Mouse (Mus musculus): ENCODE measurements at regions not wholly inside any gene's neighbourhood (a gene's known extent, or its start where the extent isn't known, plus 50 kb on each side); places are given as distances from the start of the nearest gene placed in this dataset.
A peak's percentile ranks its signal among the peaks of the same experiment; 100 is the strongest.

DNA sequence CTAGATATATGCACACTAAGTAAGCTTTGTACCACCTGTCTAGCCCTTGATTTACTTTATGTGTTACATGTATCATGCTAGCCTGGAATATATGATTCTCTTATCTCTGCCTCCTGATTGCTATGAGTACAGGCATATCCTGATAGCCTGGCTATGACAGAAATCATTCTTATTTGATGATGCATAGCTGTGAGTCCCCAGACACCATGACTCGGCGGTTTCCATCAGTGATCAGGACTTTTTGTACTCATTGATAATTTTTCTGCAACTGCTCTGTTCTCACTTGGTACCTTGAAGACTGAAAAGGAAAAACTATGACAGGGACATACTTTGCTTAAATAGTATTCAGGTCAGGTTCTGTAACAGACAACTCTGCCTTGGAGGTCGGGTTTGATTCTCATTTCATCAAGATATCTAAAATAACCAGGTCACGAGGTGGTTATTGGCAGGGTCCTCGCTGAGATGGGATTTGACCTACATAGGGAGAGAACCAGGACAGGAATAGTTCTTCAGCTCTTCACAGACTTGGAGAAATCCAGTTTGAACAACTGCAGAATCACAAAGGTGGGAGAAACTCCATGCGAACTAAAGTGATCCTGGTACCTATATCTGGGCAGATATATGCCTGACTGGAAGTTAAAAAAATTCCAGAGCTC is 320.2 kb upstream of the Ubash3b start:
- TF ChIP-seq CTCF (IDR thresholded peaks at IDR 0.05; ENCODE audit: insufficient read depth, low read depth, low read length): no peak
- no peak for TF ChIP-seq POLR2A (IDR thresholded peaks at IDR 0.05; ENCODE audit: insufficient read depth, low read depth, low read length)
- Histone ChIP-seq H3K4me3 (ENCODE audit: insufficient read depth, low read depth, low read length) (no peak overlapping the region), H3K4me1 (ENCODE audit: control insufficient read depth, insufficient read depth, low read length) (no peaks in the 10 kb centered on the region), H3K27ac (ENCODE audit: insufficient read depth, low read depth, low read length) (no peak overlapping the region)
- 88% methylated on average over 6 of the region's 6 CpGs for whole genome bisulfite sequencing

DNA sequence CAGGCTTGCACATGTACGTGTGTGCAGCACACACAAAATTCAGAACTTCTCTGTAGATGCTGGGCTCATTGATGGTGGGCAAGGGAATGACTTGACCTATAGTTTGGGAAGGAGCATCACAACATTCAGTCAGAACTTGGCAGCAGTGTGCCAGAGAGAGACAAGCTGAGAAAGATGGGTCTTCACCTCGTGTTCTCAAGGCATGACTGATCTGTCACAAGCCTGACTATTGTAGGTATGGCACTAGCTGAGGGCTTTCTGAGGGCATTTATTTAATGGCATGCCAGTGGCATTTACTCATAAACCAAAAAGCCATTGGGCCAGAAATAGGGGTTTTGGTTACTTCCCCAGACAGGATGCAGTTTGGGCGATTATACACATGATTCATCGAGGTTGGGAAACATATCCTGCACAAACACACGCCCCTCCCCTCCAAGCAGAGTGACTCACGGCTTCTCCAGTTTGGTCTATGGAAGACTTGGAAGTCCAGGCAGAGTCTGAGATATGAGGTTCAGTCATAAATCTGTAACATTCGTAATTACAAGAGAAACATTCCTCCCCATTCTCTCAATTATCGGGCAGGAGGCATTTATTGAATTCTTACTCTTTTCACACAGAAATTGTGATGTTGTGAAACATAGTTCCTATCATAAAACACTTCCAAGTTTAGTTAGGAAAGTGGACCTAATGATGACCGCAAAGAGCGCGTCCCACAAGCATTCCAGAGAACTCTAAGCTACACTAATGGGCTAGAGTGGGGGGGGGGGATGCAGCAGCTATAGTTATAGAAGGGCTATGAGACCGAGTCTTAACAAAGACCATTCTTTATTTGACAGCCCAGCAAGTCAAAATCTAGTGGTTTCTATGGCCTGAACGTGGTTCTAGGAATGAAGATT is 318.6 kb upstream of the Ubash3b start:
- Histone ChIP-seq H3K4me3 (ENCODE audit: insufficient read depth, low read depth, low read length) (no peak overlapping the region), H3K4me1 (ENCODE audit: control insufficient read depth, insufficient read depth, low read length) (no peaks in the 10 kb centered on the region), H3K27ac (ENCODE audit: insufficient read depth, low read depth, low read length) (no peak overlapping the region)
- WGBS: 81% methylated on average over 13 of the region's 13 CpGs
- TF ChIP-seq CTCF (IDR thresholded peaks at IDR 0.05; ENCODE audit: insufficient read depth, low read depth, low read length) (no peak), POLR2A (IDR thresholded peaks at IDR 0.05; ENCODE audit: insufficient read depth, low read depth, low read length) (no peak)

DNA sequence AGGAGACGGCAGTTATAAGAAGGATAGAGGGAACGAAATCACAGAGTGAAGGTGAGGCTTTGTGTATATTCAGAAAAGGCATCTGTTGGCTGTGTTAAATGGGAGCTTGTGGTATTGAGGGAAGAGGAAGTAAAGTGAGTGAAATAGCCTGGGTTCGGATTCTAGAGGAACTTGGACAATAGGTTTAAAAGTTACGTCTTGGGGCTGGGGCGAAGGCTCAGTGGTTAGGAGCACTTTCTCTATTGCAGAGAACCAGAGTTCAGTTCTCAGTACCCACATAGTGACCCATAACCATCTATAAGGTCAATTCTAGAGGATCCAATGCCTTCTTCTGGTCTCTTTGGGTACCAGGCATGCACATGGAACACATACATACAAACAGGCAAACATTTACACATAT is 317.6 kb upstream of the Ubash3b start:
- H3K27ac ChIP-seq (ENCODE audit: insufficient read depth, low read depth, low read length): no peak overlapping the region
- H3K4me3 ChIP-seq (ENCODE audit: insufficient read depth, low read depth, low read length): no peak overlapping the region
- 98% methylated on average over 5 of the region's 5 CpGs for WGBS
- H3K4me1 ChIP-seq (ENCODE audit: control insufficient read depth, insufficient read depth, low read length): peaks cover 5% of the 10 kb centered on the region
- no peak for TF ChIP-seq POLR2A (IDR thresholded peaks at IDR 0.05; ENCODE audit: insufficient read depth, low read depth, low read length)
- no peak for TF ChIP-seq CTCF (IDR thresholded peaks at IDR 0.05; ENCODE audit: insufficient read depth, low read depth, low read length)

DNA sequence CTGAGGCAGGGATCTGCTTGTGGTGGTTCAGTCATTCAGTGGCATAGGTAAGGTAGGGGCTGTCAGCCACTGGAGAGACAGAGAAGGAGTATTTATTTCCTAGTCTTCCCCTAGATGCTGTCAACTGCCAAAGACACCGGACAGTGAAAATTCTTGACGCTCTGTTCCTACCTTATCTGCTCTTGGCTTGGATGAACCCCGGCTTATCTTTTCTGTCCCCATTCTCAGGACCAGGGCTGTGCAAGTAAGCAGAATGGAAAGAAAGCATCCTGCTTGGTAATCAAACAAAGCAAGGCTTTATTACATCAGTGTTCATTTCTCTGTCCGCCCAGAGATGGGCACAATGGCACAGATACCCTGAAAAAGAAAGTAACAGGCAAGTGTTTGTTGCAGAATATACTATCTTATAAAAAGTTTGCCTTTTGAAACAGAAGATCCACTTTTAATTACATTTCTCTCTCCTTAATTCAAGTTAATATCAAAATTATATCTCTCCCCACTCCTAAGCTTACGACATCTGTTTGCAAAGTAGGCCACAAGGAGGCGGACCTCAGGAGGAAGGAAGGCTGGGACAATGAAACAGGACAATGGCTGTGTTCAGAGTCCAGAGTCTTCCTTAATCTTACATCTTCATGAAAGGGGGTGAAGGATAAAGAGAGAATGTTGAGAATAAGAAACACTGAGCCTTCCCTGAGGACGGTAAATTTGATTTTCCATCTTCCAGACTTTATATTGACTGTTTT is 316.8 kb upstream of the Ubash3b start:
- no peak overlapping the region for H3K4me3 ChIP-seq (ENCODE audit: insufficient read depth, low read depth, low read length)
- peaks cover 5% of the 10 kb centered on the region for H3K4me1 ChIP-seq (ENCODE audit: control insufficient read depth, insufficient read depth, low read length)
- WGBS: 88% methylated on average over 7 of the region's 7 CpGs
- TF ChIP-seq CTCF (IDR thresholded peaks at IDR 0.05; ENCODE audit: insufficient read depth, low read depth, low read length) (no peak), POLR2A (IDR thresholded peaks at IDR 0.05; ENCODE audit: insufficient read depth, low read depth, low read length) (no peak)
- H3K27ac ChIP-seq (ENCODE audit: insufficient read depth, low read depth, low read length): no peak overlapping the region

DNA sequence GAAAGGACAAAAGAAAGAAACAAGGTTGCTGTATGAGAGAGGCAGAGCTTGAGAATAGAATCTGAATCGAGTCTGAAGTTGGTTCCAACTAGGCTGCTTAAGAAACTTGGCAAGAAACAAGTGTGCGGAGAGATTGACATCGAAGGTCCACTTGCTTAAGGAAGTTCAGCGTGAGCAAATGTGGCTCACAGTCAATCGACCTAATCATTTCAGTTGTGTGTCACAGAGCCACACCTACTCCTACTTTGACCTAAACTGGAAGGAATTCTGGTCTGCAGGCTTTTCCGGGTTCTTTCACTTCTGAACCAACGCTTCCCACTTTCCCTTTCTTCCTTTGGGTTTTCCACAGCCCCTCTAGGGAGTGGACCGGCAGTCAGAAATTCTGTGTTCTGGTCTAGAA is 313.8 kb upstream of the Ubash3b start:
- H3K4me1 ChIP-seq (ENCODE audit: control insufficient read depth, insufficient read depth, low read length): peaks cover 5% of the 10 kb centered on the region
- no peak for TF ChIP-seq POLR2A (IDR thresholded peaks at IDR 0.05; ENCODE audit: insufficient read depth, low read depth, low read length)
- no peak for TF ChIP-seq CTCF (IDR thresholded peaks at IDR 0.05; ENCODE audit: insufficient read depth, low read depth, low read length)
- H3K27ac ChIP-seq (ENCODE audit: insufficient read depth, low read depth, low read length): peak overlapping the region; percentile 78
- H3K4me3 ChIP-seq (ENCODE audit: insufficient read depth, low read depth, low read length): 0 out of 2 replicates have a peak overlapping the region, but pooled peaks have one; percentile 8
- WGBS: 20% methylated on average over 8 of the region's 8 CpGs

DNA sequence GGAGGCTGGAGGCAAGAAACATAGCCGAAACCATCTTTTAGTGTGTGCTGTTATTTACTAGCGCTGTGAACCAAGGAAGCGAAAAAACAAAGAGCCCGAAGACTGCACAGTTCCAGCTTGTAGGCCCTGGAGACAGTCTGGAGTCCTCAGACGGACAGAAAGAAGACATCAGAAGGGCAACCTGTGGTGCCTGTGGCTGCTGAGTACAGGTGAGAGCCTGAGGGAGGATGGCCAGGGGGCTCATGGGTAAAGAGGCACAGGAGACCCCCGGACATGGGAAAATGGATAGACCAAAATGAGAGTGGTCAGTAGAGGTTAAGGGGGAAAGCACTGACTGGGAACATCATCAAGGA is 313.4 kb upstream of the Ubash3b start:
- no peak for TF ChIP-seq CTCF (IDR thresholded peaks at IDR 0.05; ENCODE audit: insufficient read depth, low read depth, low read length)
- TF ChIP-seq POLR2A (IDR thresholded peaks at IDR 0.05; ENCODE audit: insufficient read depth, low read depth, low read length): no peak
- peaks cover 5% of the 10 kb centered on the region for H3K4me1 ChIP-seq (ENCODE audit: control insufficient read depth, insufficient read depth, low read length)
- H3K27ac ChIP-seq (ENCODE audit: insufficient read depth, low read depth, low read length): peak overlapping the region; percentile 78
- 26% methylated on average over 6 of the region's 6 CpGs for WGBS
- H3K4me3 ChIP-seq (ENCODE audit: insufficient read depth, low read depth, low read length): peak overlapping the region; percentile 8; the same call in 1 of the 2 replicates

DNA sequence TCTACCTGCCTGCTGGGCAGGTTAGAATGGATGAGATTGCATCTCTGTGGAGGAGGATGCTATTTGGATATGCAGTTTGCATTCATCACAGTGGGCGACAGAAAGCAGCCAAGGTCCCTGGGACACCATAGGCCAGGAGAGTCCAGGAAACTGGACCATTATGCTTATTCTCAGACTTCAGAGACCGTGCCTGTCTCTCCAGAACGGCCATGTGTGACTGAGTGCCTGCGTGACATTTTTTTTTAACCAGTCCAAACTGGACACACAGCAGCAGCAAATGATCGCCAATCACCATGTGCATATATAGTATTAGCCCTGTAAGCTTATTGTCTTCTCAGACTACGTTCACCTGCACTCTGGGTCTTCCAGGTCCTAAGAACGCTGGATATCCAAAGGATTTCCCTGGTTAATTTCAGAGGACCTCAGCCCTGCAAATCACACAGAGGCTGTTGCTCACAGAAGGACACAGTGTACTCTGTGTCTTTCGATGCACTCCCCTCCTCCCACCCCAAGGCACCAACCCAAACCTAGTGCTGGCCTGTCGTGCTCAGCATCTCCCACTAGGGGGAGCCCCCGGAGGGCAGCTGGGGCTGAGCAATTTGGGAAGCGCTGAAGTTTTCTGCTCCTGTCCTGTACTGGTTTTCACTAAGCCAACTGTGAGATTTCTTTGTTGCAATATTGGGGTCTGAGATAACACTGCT is 312.9 kb upstream of the Ubash3b start:
- WGBS: 29% methylated on average over 11 of the region's 11 CpGs
- H3K27ac ChIP-seq (ENCODE audit: insufficient read depth, low read depth, low read length): peak overlapping the region; percentile 78
- no peak overlapping the region for H3K4me3 ChIP-seq (ENCODE audit: insufficient read depth, low read depth, low read length)
- H3K4me1 ChIP-seq (ENCODE audit: control insufficient read depth, insufficient read depth, low read length): peaks cover 5% of the 10 kb centered on the region
- TF ChIP-seq CTCF (IDR thresholded peaks at IDR 0.05; ENCODE audit: insufficient read depth, low read depth, low read length) (peak; percentile 95; the same call in 1 of the 2 replicates), POLR2A (IDR thresholded peaks at IDR 0.05; ENCODE audit: insufficient read depth, low read depth, low read length) (no peak)

DNA sequence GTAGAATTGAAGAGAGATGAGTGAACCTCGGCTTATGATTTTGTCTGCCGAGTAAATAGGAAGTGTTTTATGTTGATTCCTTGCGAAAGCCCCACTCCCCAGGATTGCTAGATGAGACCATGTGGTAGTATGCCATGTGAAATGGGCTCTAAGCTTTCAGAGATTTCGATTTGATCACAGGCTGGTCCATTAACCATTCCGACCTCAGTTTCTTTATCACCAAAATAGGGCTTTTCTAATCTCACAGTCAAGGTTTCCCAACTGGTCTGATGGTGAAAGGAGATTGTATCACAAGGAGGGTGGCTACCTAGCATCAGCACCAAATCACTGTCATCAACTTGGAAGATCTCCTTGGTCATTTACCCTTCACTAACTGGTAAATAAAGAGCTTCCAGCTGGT is 312.0 kb upstream of the Ubash3b start:
- H3K4me1 ChIP-seq (ENCODE audit: control insufficient read depth, insufficient read depth, low read length): peaks cover 5% of the 10 kb centered on the region
- 87% methylated on average over 5 of the region's 5 CpGs for WGBS
- H3K27ac ChIP-seq (ENCODE audit: insufficient read depth, low read depth, low read length): no peak overlapping the region
- H3K4me3 ChIP-seq (ENCODE audit: insufficient read depth, low read depth, low read length): no peak overlapping the region
- no peak for TF ChIP-seq CTCF (IDR thresholded peaks at IDR 0.05; ENCODE audit: insufficient read depth, low read depth, low read length)
- no peak for TF ChIP-seq POLR2A (IDR thresholded peaks at IDR 0.05; ENCODE audit: insufficient read depth, low read depth, low read length)
